Mouse (Mus musculus) limb, embryonic 11.5 days (tissue): Measurements from ENCODE around the gene Trpd52l3. TPM values are rescaled to one million over a fixed set of nuclear protein-coding genes. Genes with fewer than 3 reads are reported as not detected.

Experiments used
- ATAC-seq: fragments of 200-750 bp; cut with Nextera tagmentation; 2 replicates; pipeline ENCODE4 v1.8.0; 2017; ENCODE audit warnings: low read depth; ENCODE audit not compliant: insufficient number of reproducible peaks, low FRiP score, low TSS enrichment
- DNase-seq: peaks from one replicate; pipeline ENCODE4 v3.0.0-alpha.2; 2015; ENCODE audit warnings: low spot score
- H3K27ac ChIP-seq: fragments of 300-500 bp; sonication (generic); replicated peaks from 2 replicates; pipeline ENCODE4 v1.5.1; 2014; ENCODE audit warnings: low read depth, mild to moderate bottlenecking, low read length
- H3K27me3 ChIP-seq: fragments of 300-500 bp; sonication (generic); 2 replicates; pipeline ENCODE4 v1.6.1; 2014; ENCODE audit warnings: mild to moderate bottlenecking, low read length, mixed read lengths; ENCODE audit not compliant: control insufficient read depth, insufficient read depth
- H3K36me3 ChIP-seq: fragments of 300-500 bp; sonication (generic); 2 replicates; pipeline ENCODE4 v1.6.1; 2014; ENCODE audit warnings: mild to moderate bottlenecking, low read length, moderate library complexity, mixed read lengths; ENCODE audit not compliant: control insufficient read depth, insufficient read depth
- H3K4me1 ChIP-seq: fragments of 300-500 bp; sonication (generic); 2 replicates; pipeline ENCODE4 v1.6.1; 2014; ENCODE audit warnings: low read length, mixed read lengths; ENCODE audit not compliant: control insufficient read depth, insufficient read depth
- H3K4me2 ChIP-seq: fragments of 300-500 bp; sonication (generic); 2 replicates; pipeline ENCODE4 v1.6.1; 2014; ENCODE audit warnings: low read depth, mild to moderate bottlenecking, moderate library complexity; ENCODE audit not compliant: severe bottlenecking
- H3K4me3 ChIP-seq: fragments of 300-500 bp; sonication (generic); 2 replicates; pipeline ENCODE4 v1.5.1; 2014; ENCODE audit warnings: low read depth, low read length
- H3K9ac ChIP-seq: fragments of 300-500 bp; sonication (generic); 2 replicates; pipeline ENCODE4 v1.6.1; 2014; ENCODE audit warnings: mild to moderate bottlenecking, low read length
- H3K9me3 ChIP-seq: fragments of 300-500 bp; sonication (generic); 2 replicates; pipeline ENCODE4 v1.6.1; 2016; ENCODE audit warnings: low read length; ENCODE audit not compliant: control insufficient read depth
- WGBS: fragments of 180-500 bp; shearing (Covaris S2); extraction: QIAGEN DNeasy Blood & Tissue Kit; methylation state at CpG from one replicate; pipeline ENCODE4 v1.1.7; 2014; 5-methylcytosine and 5-hydroxymethylcytosine counted together
- polyA plus RNA-seq: library from polyadenylated mRNA; unstranded; fragments of >200 nt; fragmentation: Nextera tagmentation; extraction: Ambion mirVana; gene quantifications from 2 replicates; pipeline ENCODE4 v1.2.1, GENCODE M21; 2014

The Trpd52l3 gene
- not detected in 2 replicates for polyA plus RNA-seq

- Histone ChIP-seq H3K4me2 (no peak within 1 kb of the TSS), H3K4me1 (no peaks in the 10 kb centered on the region), H3K36me3 (no peaks in the 10 kb centered on the region), H3K27me3 (no peaks in the 10 kb centered on the region), H3K9me3 (no peaks in the 10 kb centered on the region), H3K4me3 (no peak within 1 kb of the TSS), H3K9ac (no peak within 1 kb of the TSS), H3K27ac (no peak within 1 kb of the TSS)
- ATAC-seq, result no peak
- no peak for DNase-seq
- WGBS, result 93% methylated on average over 9 of the region's 9 CpGs
These were observed at the start of gene Trpd52l3 for GRCm38 (mm10) chr19:30003621-30004020. Gene Trpd52l3, plus strand, starts transcription at chr19:30003790.

- no peak overlapping the region for H3K9ac ChIP-seq
- WGBS, result 91% methylated on average over 3 of the region's 3 CpGs
- no peak overlapping the region for H3K27ac ChIP-seq
- ATAC-seq (no peak), DNase-seq (no peak)
- H3K4me1 ChIP-seq, result no peaks in the 10 kb centered on the region
- no peak overlapping the region for H3K4me2 ChIP-seq
- no peaks in the 10 kb centered on the region for H3K36me3 ChIP-seq
- H3K4me3 ChIP-seq, result no peak overlapping the region
- no peaks in the 10 kb centered on the region for H3K27me3 ChIP-seq
- no peaks in the 10 kb centered on the region for H3K9me3 ChIP-seq
These were observed 49.8 kb upstream of the Trpd52l3 start for GRCm38 (mm10) chr19:29953833-29954232.

- Histone ChIP-seq H3K27ac (no peak overlapping the region), H3K4me1 (no peaks in the 10 kb centered on the region), H3K9ac (no peak overlapping the region), H3K36me3 (no peaks in the 10 kb centered on the region), H3K27me3 (no peaks in the 10 kb centered on the region), H3K4me2 (no peak overlapping the region), H3K4me3 (no peak overlapping the region), H3K9me3 (no peaks in the 10 kb centered on the region)
- DNase-seq, result no peak
- no peak for ATAC-seq
- 79% methylated on average over 2 of the region's 2 CpGs for WGBS
These were observed 48.1 kb upstream of the Trpd52l3 start for GRCm38 (mm10) chr19:29955454-29955853.

GRCm38 (mm10) chr19:29960906-29961305 lies 42.7 kb upstream of the Trpd52l3 start:
- no peaks in the 10 kb centered on the region for H3K9me3 ChIP-seq
- no peaks in the 10 kb centered on the region for H3K27me3 ChIP-seq
- ATAC-seq, result no peak
- no peak overlapping the region for H3K9ac ChIP-seq
- no peaks in the 10 kb centered on the region for H3K4me1 ChIP-seq
- WGBS, result 85% methylated on average over 4 of the region's 4 CpGs
- no peak overlapping the region for H3K27ac ChIP-seq
- DNase-seq, result no peak
- no peak overlapping the region for H3K4me2 ChIP-seq
- no peak overlapping the region for H3K4me3 ChIP-seq
- H3K36me3 ChIP-seq, result no peaks in the 10 kb centered on the region

- ATAC-seq (no peak), DNase-seq (no peak)
- H3K27ac ChIP-seq, result no peak overlapping the region
- H3K4me3 ChIP-seq, result no peak overlapping the region
- H3K36me3 ChIP-seq, result no peaks in the 10 kb centered on the region
- WGBS, result 82% methylated on average over 6 of the region's 6 CpGs
- no peak overlapping the region for H3K9ac ChIP-seq
- no peaks in the 10 kb centered on the region for H3K4me1 ChIP-seq
- H3K4me2 ChIP-seq, result no peak overlapping the region
- no peaks in the 10 kb centered on the region; the same call in 1 of the 2 replicates for H3K9me3 ChIP-seq
- no peaks in the 10 kb centered on the region for H3K27me3 ChIP-seq
These were observed 41.7 kb upstream of the Trpd52l3 start for GRCm38 (mm10) chr19:29961842-29962241.

GRCm38 (mm10) chr19:29963598-29964092 lies 39.9 kb upstream of the Trpd52l3 start:
- no peaks in the 10 kb centered on the region; the same call in 1 of the 2 replicates for H3K9me3 ChIP-seq
- H3K27ac ChIP-seq, result no peak overlapping the region
- H3K4me1 ChIP-seq, result no peaks in the 10 kb centered on the region
- H3K9ac ChIP-seq, result no peak overlapping the region
- WGBS, result 90% methylated on average over 2 of the region's 2 CpGs
- no peak for ATAC-seq
- H3K4me2 ChIP-seq, result no peak overlapping the region
- DNase-seq, result no peak
- no peaks in the 10 kb centered on the region for H3K27me3 ChIP-seq
- no peaks in the 10 kb centered on the region for H3K36me3 ChIP-seq
- H3K4me3 ChIP-seq, result no peak overlapping the region

- H3K9ac ChIP-seq, result no peak overlapping the region
- no peaks in the 10 kb centered on the region for H3K4me1 ChIP-seq
- no peaks in the 10 kb centered on the region for H3K36me3 ChIP-seq
- no peak overlapping the region for H3K4me3 ChIP-seq
- H3K27me3 ChIP-seq, result no peaks in the 10 kb centered on the region
- no peak overlapping the region for H3K27ac ChIP-seq
- no peaks in the 10 kb centered on the region; the same call in 1 of the 2 replicates for H3K9me3 ChIP-seq
- WGBS, result 84% methylated on average over 3 of the region's 3 CpGs
- DNase-seq, result no peak
- no peak for ATAC-seq
- H3K4me2 ChIP-seq, result no peak overlapping the region
These were observed 35.6 kb upstream of the Trpd52l3 start for GRCm38 (mm10) chr19:29967960-29968359.

GRCm38 (mm10) chr19:29973396-29973795 lies 30.2 kb upstream of the Trpd52l3 start:
- Histone ChIP-seq H3K27me3 (no peaks in the 10 kb centered on the region), H3K4me2 (no peak overlapping the region), H3K27ac (no peak overlapping the region), H3K9ac (no peak overlapping the region), H3K4me1 (no peaks in the 10 kb centered on the region), H3K9me3 (no peaks in the 10 kb centered on the region), H3K36me3 (no peaks in the 10 kb centered on the region), H3K4me3 (no peak overlapping the region)
- 72% methylated on average over 5 of the region's 5 CpGs for WGBS
- ATAC-seq (no peak), DNase-seq (no peak)

- H3K4me2 ChIP-seq, result no peak overlapping the region
- no peak for DNase-seq
- no peaks in the 10 kb centered on the region for H3K27me3 ChIP-seq
- no peaks in the 10 kb centered on the region for H3K4me1 ChIP-seq
- 72% methylated on average over 2 of the region's 2 CpGs for WGBS
- H3K9ac ChIP-seq, result no peak overlapping the region
- no peak overlapping the region for H3K27ac ChIP-seq
- ATAC-seq, result no peak
- no peaks in the 10 kb centered on the region for H3K36me3 ChIP-seq
- no peak overlapping the region for H3K4me3 ChIP-seq
- H3K9me3 ChIP-seq, result no peaks in the 10 kb centered on the region
These were observed 24.7 kb upstream of the Trpd52l3 start for GRCm38 (mm10) chr19:29978847-29979246.
